Mouse (Mus musculus) MEL (cell line): ENCODE measurements around the gene Naa16. TPM values are rescaled to one million over a fixed set of nuclear protein-coding genes. Genes with fewer than 3 reads are reported as not detected.

Experiments used
- DNase-seq: peaks from one replicate; pipeline ENCODE4 v3.0.0; 2011; ENCODE audit warnings: low read depth, low spot score
- H3K27ac ChIP-seq: 2 replicates; pipeline ENCODE4 v1.5.1; 2012; ENCODE audit warnings: low read depth, mild to moderate bottlenecking, control low read depth, low read length, moderate library complexity; ENCODE audit not compliant: control insufficient read depth
- H3K27me3 ChIP-seq, 2 experiments: fragments of 150-350 bp in 1 of 2; sonication (generic) in 1 of 2; 2 replicates each; pipeline ENCODE4 v1.6.1; 2012; ENCODE audit warnings: low read length in 2 of 2, mild to moderate bottlenecking in 2 of 2, improper control_type of control experiment in 1 of 2, moderate library complexity in 1 of 2; ENCODE audit not compliant: insufficient read depth in 2 of 2, control insufficient read depth in 1 of 2
- H3K36me3 ChIP-seq, 2 experiments: 2 replicates each; pipeline ENCODE4 v1.6.1; 2012 to 2014; ENCODE audit warnings: low read length in 2 of 2, improper control_type of control experiment in 1 of 2, inconsistent platforms in 1 of 2, mild to moderate bottlenecking in 1 of 2; ENCODE audit not compliant: insufficient read depth in 2 of 2, control insufficient read depth in 1 of 2
- H3K4me1 ChIP-seq, 2 experiments: fragments of 150-350 bp in 1 of 2; sonication (generic) in 1 of 2; 2 replicates each; pipeline ENCODE4 v1.6.1; 2012; ENCODE audit warnings: low read length in 2 of 2, improper control_type of control experiment in 1 of 2, mild to moderate bottlenecking in 1 of 2; ENCODE audit not compliant: insufficient read depth in 2 of 2, control insufficient read depth in 1 of 2
- H3K4me3 ChIP-seq, 2 experiments: fragments of 150-350 bp in 1 of 2; sonication (generic) in 1 of 2; 2 replicates each; pipeline ENCODE4 v1.5.1; 2012; ENCODE audit warnings: low read depth in 2 of 2, low read length in 2 of 2, mild to moderate bottlenecking in 2 of 2, moderate library complexity in 2 of 2, control low read depth in 1 of 2, improper control_type of control experiment in 1 of 2; ENCODE audit not compliant: control insufficient read depth in 1 of 2, insufficient read depth in 1 of 2
- H3K79me2 ChIP-seq: 2 replicates; pipeline ENCODE4 v1.6.1; 2012; ENCODE audit warnings: mild to moderate bottlenecking, low read length, moderate library complexity; ENCODE audit not compliant: control insufficient read depth, poor library complexity, insufficient read depth
- H3K9ac ChIP-seq: 2 replicates; pipeline ENCODE4 v1.6.1; 2012; ENCODE audit warnings: low read depth, mild to moderate bottlenecking, control low read depth, low read length, moderate library complexity; ENCODE audit not compliant: control insufficient read depth, poor library complexity, severe bottlenecking
- H3K9me3 ChIP-seq: fragments of 150-350 bp; sonication (generic); replicated peaks from 2 replicates; pipeline ENCODE4 v1.6.1; 2012; ENCODE audit warnings: mild to moderate bottlenecking, low read length, improper control_type of control experiment, moderate library complexity; ENCODE audit not compliant: insufficient read depth
- BHLHE40 ChIP-seq: IDR thresholded peaks from 2 replicates; pipeline ENCODE4 v1.6.1; 2012; ENCODE audit warnings: low read depth, mild to moderate bottlenecking, inconsistent platforms, low read length, improper control_type of control experiment, borderline replicate concordance
- CHD1 ChIP-seq: IDR thresholded peaks from 2 replicates; pipeline ENCODE4 v1.6.1; 2012; ENCODE audit warnings: low read depth, mild to moderate bottlenecking, inconsistent platforms, low read length, improper control_type of control experiment
- CHD2 ChIP-seq: IDR thresholded peaks from 2 replicates; pipeline ENCODE4 v1.6.1; 2011; ENCODE audit warnings: low read length, improper control_type of control experiment
- CTCF ChIP-seq, 3 experiments: IDR thresholded peaks in 2 of 3; conservative IDR thresholded peaks in 1 of 3; 2 replicates each; pipeline ENCODE4 v1.5.1; 2011 to 2012; ENCODE audit warnings: low read length in 3 of 3, low read depth in 2 of 3, mild to moderate bottlenecking in 2 of 3, improper control_type of control experiment in 1 of 3, inconsistent platforms in 1 of 3, mixed read lengths in 1 of 3, moderate library complexity in 1 of 3; ENCODE audit not compliant: control insufficient read depth in 1 of 3, insufficient read depth in 1 of 3, poor library complexity in 1 of 3, severe bottlenecking in 1 of 3
- E2F4 ChIP-seq: IDR thresholded peaks from 2 replicates; pipeline ENCODE4 v1.6.1; 2011; ENCODE audit warnings: low read depth, low read length, improper control_type of control experiment, borderline replicate concordance
- ELF1 ChIP-seq: IDR thresholded peaks from 2 replicates; pipeline ENCODE4 v1.6.1; 2014; ENCODE audit warnings: low read depth, mild to moderate bottlenecking, inconsistent platforms, low read length, improper control_type of control experiment, moderate library complexity
- EP300 ChIP-seq, 2 experiments: IDR thresholded peaks; 2 replicates each; pipeline ENCODE4 v1.6.1; 2011; ENCODE audit warnings: improper control_type of control experiment in 2 of 2, low read length in 2 of 2, low read depth in 1 of 2, mild to moderate bottlenecking in 1 of 2
- ETS1 ChIP-seq: IDR thresholded peaks from 2 replicates; pipeline ENCODE4 v1.6.1; 2012; ENCODE audit warnings: low read depth, mild to moderate bottlenecking, inconsistent platforms, low read length, improper control_type of control experiment, moderate library complexity
- GABPA ChIP-seq: IDR thresholded peaks from 2 replicates; pipeline ENCODE4 v1.6.1; 2012; ENCODE audit warnings: low read depth, mild to moderate bottlenecking, inconsistent platforms, low read length, improper control_type of control experiment, moderate library complexity
- GATA1 ChIP-seq: IDR thresholded peaks from 2 replicates; pipeline ENCODE4 v1.6.1; 2011; ENCODE audit warnings: low read depth, low read length, improper control_type of control experiment
- HCFC1 ChIP-seq: IDR thresholded peaks from 2 replicates; pipeline ENCODE4 v1.6.1; 2012; ENCODE audit warnings: low read depth, mild to moderate bottlenecking, inconsistent platforms, low read length, improper control_type of control experiment, moderate library complexity
- JUND ChIP-seq: IDR thresholded peaks from 2 replicates; pipeline ENCODE4 v1.6.1; 2011; ENCODE audit warnings: low read depth, mild to moderate bottlenecking, improper control_type of control experiment, low read length
- KAT2A ChIP-seq: conservative IDR thresholded peaks from 2 replicates; pipeline ENCODE4 v1.6.1; 2012; ENCODE audit warnings: low read depth, low read length, improper control_type of control experiment, inconsistent platforms
- MAFK ChIP-seq: IDR thresholded peaks from 2 replicates; pipeline ENCODE4 v1.6.1; 2011; ENCODE audit warnings: low read depth, mild to moderate bottlenecking, low read length, improper control_type of control experiment, borderline replicate concordance
- MAX ChIP-seq: IDR thresholded peaks from 2 replicates; pipeline ENCODE4 v1.6.1; 2011; ENCODE audit warnings: low read length, improper control_type of control experiment
- MAZ ChIP-seq: IDR thresholded peaks from 2 replicates; pipeline ENCODE4 v1.6.1; 2012; ENCODE audit warnings: low read depth, mild to moderate bottlenecking, inconsistent platforms, low read length, improper control_type of control experiment
- MEF2A ChIP-seq: IDR thresholded peaks from 2 replicates; pipeline ENCODE4 v1.6.1; 2014; ENCODE audit warnings: low read depth, mild to moderate bottlenecking, inconsistent platforms, low read length, improper control_type of control experiment; ENCODE audit not compliant: poor library complexity, insufficient replicate concordance, severe bottlenecking; ENCODE audit errors: extremely low read depth
- MXI1 ChIP-seq: IDR thresholded peaks from 2 replicates; pipeline ENCODE4 v1.6.1; 2011; ENCODE audit warnings: mild to moderate bottlenecking, low read depth, low read length, improper control_type of control experiment
- MYB ChIP-seq: IDR thresholded peaks from 2 replicates; pipeline ENCODE4 v1.6.1; 2011; ENCODE audit warnings: mild to moderate bottlenecking, low read depth, low read length, improper control_type of control experiment
- MYC ChIP-seq: IDR thresholded peaks from 2 replicates; pipeline ENCODE4 v1.6.1; 2011; ENCODE audit warnings: low read depth, mild to moderate bottlenecking, low read length, improper control_type of control experiment, moderate library complexity
- NELFE ChIP-seq: IDR thresholded peaks from 2 replicates; pipeline ENCODE4 v1.6.1; 2011; ENCODE audit warnings: low read depth, low read length, improper control_type of control experiment
- NRF1 ChIP-seq: IDR thresholded peaks from 2 replicates; pipeline ENCODE4 v1.6.1; 2014; ENCODE audit warnings: low read depth, mild to moderate bottlenecking, inconsistent platforms, low read length, improper control_type of control experiment, moderate library complexity; ENCODE audit not compliant: poor library complexity, insufficient read depth, severe bottlenecking
- POLR2A ChIP-seq, 2 experiments: IDR thresholded peaks; 2 replicates each; pipeline ENCODE4 v1.6.1; 2011 to 2012; ENCODE audit warnings: low read length in 2 of 2, mild to moderate bottlenecking in 2 of 2, control low read depth in 1 of 2, improper control_type of control experiment in 1 of 2, low read depth in 1 of 2, moderate library complexity in 1 of 2; ENCODE audit not compliant: control insufficient read depth in 1 of 2, insufficient read depth in 1 of 2, poor library complexity in 1 of 2
- POLR2AphosphoS2 ChIP-seq: IDR thresholded peaks from 2 replicates; pipeline ENCODE4 v1.6.1; 2011; ENCODE audit warnings: low read length, improper control_type of control experiment
- POLR2AphosphoS5 ChIP-seq: IDR thresholded peaks from 2 replicates; pipeline ENCODE4 v1.6.1; 2012; ENCODE audit warnings: low read depth, borderline replicate concordance, mild to moderate bottlenecking, inconsistent platforms, low read length, moderate library complexity, mixed read lengths
- RAD21 ChIP-seq: IDR thresholded peaks from 2 replicates; pipeline ENCODE4 v1.6.1; 2011; ENCODE audit warnings: mild to moderate bottlenecking, low read depth, low read length, improper control_type of control experiment
- SIN3A ChIP-seq: IDR thresholded peaks from 2 replicates; pipeline ENCODE4 v1.6.1; 2012; ENCODE audit warnings: low read length, improper control_type of control experiment, inconsistent platforms
- SMC3 ChIP-seq: IDR thresholded peaks from 2 replicates; pipeline ENCODE4 v1.6.1; 2011; ENCODE audit warnings: low read depth, low read length, improper control_type of control experiment
- TAL1 ChIP-seq: IDR thresholded peaks from 2 replicates; pipeline ENCODE4 v1.6.1; 2012; ENCODE audit warnings: mild to moderate bottlenecking, inconsistent platforms, low read length, moderate library complexity, mixed read lengths
- TBP ChIP-seq: IDR thresholded peaks from 2 replicates; pipeline ENCODE4 v1.8.0; 2011; ENCODE audit warnings: low read depth, low read length, improper control_type of control experiment
- UBTF ChIP-seq: IDR thresholded peaks from 2 replicates; pipeline ENCODE4 v1.6.1; 2012; ENCODE audit warnings: low read depth, mild to moderate bottlenecking, inconsistent platforms, low read length, improper control_type of control experiment, moderate library complexity, borderline replicate concordance; ENCODE audit not compliant: insufficient read depth
- USF1 ChIP-seq: IDR thresholded peaks from 2 replicates; pipeline ENCODE4 v1.6.1; 2014; ENCODE audit warnings: low read depth, mild to moderate bottlenecking, inconsistent platforms, low read length, improper control_type of control experiment, moderate library complexity
- ZC3H11A ChIP-seq: IDR thresholded peaks from 2 replicates; pipeline ENCODE4 v1.6.1; 2012; ENCODE audit warnings: low read depth, mild to moderate bottlenecking, inconsistent platforms, low read length, improper control_type of control experiment
- ZKSCAN1 ChIP-seq: IDR thresholded peaks from 2 replicates; pipeline ENCODE4 v1.6.1; 2012; ENCODE audit warnings: low read depth, mild to moderate bottlenecking, inconsistent platforms, low read length, improper control_type of control experiment, moderate library complexity
- ZMIZ1 ChIP-seq: IDR thresholded peaks from 2 replicates; pipeline ENCODE4 v1.6.1; 2012; ENCODE audit warnings: low read depth, mild to moderate bottlenecking, inconsistent platforms, low read length, improper control_type of control experiment, moderate library complexity
- ZNF384 ChIP-seq: IDR thresholded peaks from 2 replicates; pipeline ENCODE4 v1.6.1; 2012; ENCODE audit warnings: low read depth, mild to moderate bottlenecking, inconsistent platforms, low read length, improper control_type of control experiment
- polyA plus RNA-seq, 2 experiments: library from polyadenylated mRNA; stranded (reverse) in 1 of 2; unstranded in 1 of 2; fragments of >175 nt in 1 of 2; fragments of >200 nt in 1 of 2; gene quantifications; 2 replicates each; pipeline versions ENCODE4 v1.2.1 to v1.2.4; 2012; ENCODE audit warnings: low replicate concordance in 2 of 2, low read depth in 1 of 2; ENCODE audit not compliant: insufficient read length in 2 of 2, insufficient read depth in 1 of 2, missing spikeins in 1 of 2
- total RNA-seq: library from RNA; depleted of rRNA; stranded (reverse); fragments of 300-350 nt; gene quantifications from 2 replicates; pipeline ENCODE4 v1.2.3, GENCODE M21; 2012

Naa16 gene
- total and polyA plus RNA-seq, 3 experiments, result 22.4 to 51.6 TPM; not detected in 1

- Histone ChIP-seq H3K79me2 (no peaks in the 10 kb centered on the region), H3K4me3 (peak within 1 kb of the TSS; percentile 61 to 87), H3K27ac (peak within 1 kb of the TSS; percentile 95), H3K36me3 (peaks cover 0 to 11% of the 10 kb centered on the region in 2 experiments; a peak in 2 of 4 replicates), H3K9me3 (no peaks in the 10 kb centered on the region), H3K4me1 (peaks cover 0 to 2% of the 10 kb centered on the region in 2 experiments; a peak in 1 of 4 replicates), H3K9ac (peak within 1 kb of the TSS; percentile 87), H3K27me3 (no peaks in the 10 kb centered on the region)
- peak; percentile 92 for DNase-seq
- TF ChIP-seq NELFE (peak; percentile 75), ELF1 (peak; percentile 79), MAX (peak; percentile 47; the same call in 1 of the 2 replicates), SMC3 (no peak), TAL1 (no peak), UBTF (no peak), SIN3A (peak; percentile 26; the same call in 1 of the 2 replicates), MAZ (no peak), RAD21 (no peak), MAFK (no peak), USF1 (no peak), MXI1 (peak; percentile 61; the same call in 1 of the 2 replicates), POLR2A (IDR thresholded peaks at IDR 0.05; ENCODE audit: control insufficient read depth in 1 of 2, insufficient read depth in 1 of 2, low read depth in 1 of 2, low read length in 2 of 2, poor library complexity in 1 of 2) (peak; percentile 44 to 75; a peak in 3 of 4 replicates), MYC (peak; percentile 84), GATA1 (peak; percentile 64), CHD2 (no peak), ZMIZ1 (peak; percentile 73; the same call in 1 of the 2 replicates), CHD1 (no peak), KAT2A (no peak; the same call in 1 of the 2 replicates), POLR2AphosphoS2 (peak; percentile 54; the same call in 1 of the 2 replicates), MEF2A (no peak), MYB (no peak), BHLHE40 (no peak), ETS1 (0 out of 2 replicates have a peak, but pooled peaks have one; percentile 37), ZC3H11A (no peak), GABPA (no peak), E2F4 (no peak), ZKSCAN1 (no peak), HCFC1 (peak; percentile 90), POLR2AphosphoS5 (no peak; the same call in 1 of the 2 replicates), CTCF (IDR thresholded peaks at IDR 0.05 in 2 of 3, conservative IDR thresholded peaks at IDR 0.05 in 1 of 3; ENCODE audit: control insufficient read depth in 1 of 3, insufficient read depth in 1 of 3, low read depth in 2 of 3, low read length in 3 of 3, poor library complexity in 1 of 3, severe bottlenecking in 1 of 3) (no peak), ZNF384 (no peak; the same call in 1 of the 2 replicates), JUND (no peak), NRF1 (no peak), EP300 (IDR thresholded peaks at IDR 0.05; ENCODE audit: low read depth in 1 of 2, low read length in 2 of 2) (no peak), TBP (peak; percentile 90)
These were observed 6.9 kb upstream of the Naa16 start, which contains the start of gene Mtrf1 for GRCm38 (mm10) chr14:79397321-79398122. Mtrf1 (plus strand) TSS chr14:79397772.
